10 mouse cellular contexts compared by ENCODE assay signal in genomic region chr16:29989308-29989707, GRCm38 (mm10).
"Had no signal": no experiment of that assay in that cellular context is flagged by ENCODE, and none has a peak within 500 bp of the region (broad histone marks: within the 10 kb centered on the region; RNA-seq: fewer than 3 reads in every experiment).

No protein-coding gene starts in this region.

- H3K4me1 ChIP-seq: midbrain, embryonic 13.5 days had no signal

- DNase-seq: kidney, postnatal 14 days; left cerebral cortex, postnatal 4 days; lung, postnatal 10 days; right cerebral cortex, postnatal 14 days; thymus, adult 18-20 months; thymus, postnatal 14 days had no signal

- H3K27ac ChIP-seq: hindbrain, postnatal 0 days; limb, embryonic 13.5 days; liver, embryonic 14.5 days; midbrain, embryonic 13.5 days had no signal

- H3K4me2 ChIP-seq: limb, embryonic 13.5 days; midbrain, embryonic 13.5 days had no signal

- ATAC-seq: hindbrain, postnatal 0 days; midbrain, embryonic 13.5 days had no signal

- H3K4me3 ChIP-seq: limb, embryonic 13.5 days; midbrain, embryonic 13.5 days had no signal

- H3K9ac ChIP-seq: limb, embryonic 13.5 days; liver, embryonic 14.5 days; midbrain, embryonic 13.5 days had no signal

- H3K9me3 ChIP-seq: limb, embryonic 13.5 days; midbrain, embryonic 13.5 days had no signal

- H3K36me3 ChIP-seq: limb, embryonic 13.5 days; midbrain, embryonic 13.5 days had no signal
